Mouse (Mus musculus) adrenal gland, postnatal 14 days (tissue): Measurements from ENCODE around the gene Flt3l. TPM values are rescaled to one million over a fixed set of nuclear protein-coding genes. Genes with fewer than 3 reads are reported as not detected.

Experiments
- microRNA-seq, 2 experiments: library from miRNA; unstranded; fragments of <30 nt; microRNA quantifications; one replicate each; pipeline ENCODE4 v1.2.0; 2021
- total RNA-seq: library from RNA; stranded (reverse); gene quantifications from 2 replicates; pipeline ENCODE4 v1.2.3, GENCODE M21; 2021

Gene Flt3l
- total RNA-seq, 1 experiment from 2014 or later, result 13.3 TPM

Small RNA genes within 50 kb of the gene (microRNA-seq; reads per million reads assigned to microRNA genes)
- gene Mir150 (695 to 827 reads per million in 2 experiments), gene Mir5121 (43.5 to 50.2 reads per million in 2 experiments), gene Mir7055 (0 reads per million in 2 experiments)

Other genes starting within 250 kb of the Flt3l start
- gene Med25, start 243.7 kb downstream of the Flt3l start, total RNA-seq, result 75.3 and 87.2 TPM in 2 replicates
- gene Fuz, start 240.4 kb downstream of the Flt3l start, total RNA-seq, result 23.5 and 24.8 TPM in 2 replicates
- gene Ap2a1, start 206.9 kb downstream of the Flt3l start, total RNA-seq, result 81.2 and 83.2 TPM in 2 replicates
- gene Tsks, start 193.2 kb downstream of the Flt3l start, total RNA-seq, result not detected in 2 replicates
- 9.6 and 12.4 TPM in 2 replicates for gene Cpt1c, start 161.6 kb downstream of the Flt3l start, total RNA-seq
- gene Prmt1, start 149.9 kb downstream of the Flt3l start, total RNA-seq, result 224 and 250 TPM in 2 replicates
- 95.1 and 108 TPM in 2 replicates for gene Irf3, start 138.8 kb downstream of the Flt3l start, total RNA-seq
- 16.1 and 16.6 TPM in 2 replicates for gene Bcl2l12, start 137.7 kb downstream of the Flt3l start, total RNA-seq
- gene Scaf1, start 120.1 kb downstream of the Flt3l start, total RNA-seq, result 76.3 and 77.2 TPM in 2 replicates
- gene Rras, start 118.5 kb downstream of the Flt3l start, total RNA-seq, result 60.3 and 63.4 TPM in 2 replicates
- 42.6 and 44.6 TPM in 2 replicates for gene Prr12, start 83.6 kb downstream of the Flt3l start, total RNA-seq
- 41.6 and 47.5 TPM in 2 replicates for gene Nosip, start 74.0 kb downstream of the Flt3l start, total RNA-seq
- gene Prrg2, start 73.8 kb downstream of the Flt3l start, total RNA-seq, result 16.0 and 16.3 TPM in 2 replicates
- 38.2 and 39.1 TPM in 2 replicates for gene Rcn3, start 44.2 kb downstream of the Flt3l start, total RNA-seq
- 138 and 152 TPM in 2 replicates for gene Fcgrt, start 32.6 kb downstream of the Flt3l start, total RNA-seq
- 1,189 and 1,386 TPM in 2 replicates for gene Rps11, start 12.0 kb downstream of the Flt3l start, total RNA-seq
- gene Rpl13a, start 7.7 kb downstream of the Flt3l start, total RNA-seq, result 1,693 and 2,079 TPM in 2 replicates
- not detected in 2 replicates for gene Gm45713, start 201 bp downstream of the Flt3l start, total RNA-seq
- 55.6 and 58.5 TPM in 2 replicates for gene Pih1d1, start 17.9 kb upstream of the Flt3l start, total RNA-seq
- gene Aldh16a1, start 18.2 kb upstream of the Flt3l start, total RNA-seq, result 59.8 and 59.9 TPM in 2 replicates
- 0.22 and 0.79 TPM in 2 replicates for gene Slc17a7, start 27.5 kb upstream of the Flt3l start, total RNA-seq
- not detected in 2 replicates for gene Gfy, start 43.1 kb upstream of the Flt3l start, total RNA-seq
- not detected in 2 replicates for gene Pth2, start 44.6 kb upstream of the Flt3l start, total RNA-seq
- gene Ccdc155, start 68.5 kb upstream of the Flt3l start, total RNA-seq, result 0.22 and 0.23 TPM in 2 replicates
- 0.98 TPM in 1 of 2 replicates, not detected in the other for gene Dkkl1, start 75.7 kb upstream of the Flt3l start, total RNA-seq
- 17.8 and 19.2 TPM in 2 replicates for gene Tead2, start 79.3 kb upstream of the Flt3l start, total RNA-seq
- 7.3 and 40.7 TPM in 2 replicates for gene Cd37, start 102.7 kb upstream of the Flt3l start, total RNA-seq
- gene Slc6a16, start 104.7 kb upstream of the Flt3l start, total RNA-seq, result not detected in 2 replicates
- not detected in 2 replicates for gene Slc6a21, start 141.1 kb upstream of the Flt3l start, total RNA-seq
- 13.5 and 15.1 TPM in 2 replicates for gene Trpm4, start 197.3 kb upstream of the Flt3l start, total RNA-seq
- 0.15 and 0.45 TPM in 2 replicates for gene Hrc, start 198.9 kb upstream of the Flt3l start, total RNA-seq
- 2.1 and 2.4 TPM in 2 replicates for gene Ppfia3, start 230.6 kb upstream of the Flt3l start, total RNA-seq
- 1.2 and 1.4 TPM in 2 replicates for gene Lin7b, start 234.2 kb upstream of the Flt3l start, total RNA-seq